Mouse (Mus musculus) right cerebral cortex, adult 18-20 months (tissue): ENCODE measurements around the gene Pnkd.
"Not testable (repeated sequence)": the region's sequence is repeated elsewhere in the genome, so short reads cannot be mapped to it uniquely, and the experiment has no call there.

Experiments
- DNase-seq: peaks from one replicate; pipeline ENCODE4 v3.0.0; 2022; ENCODE audit warnings: mixed read lengths

Pnkd gene

GRCm38 (mm10) chr1:74278988-74279387 lies 5.7 kb upstream of the Pnkd start:
- DNase-seq, result no peak

- no peak for DNase-seq
These were observed 4.0 kb upstream of the Pnkd start for GRCm38 (mm10) chr1:74280591-74281325.

DNA sequence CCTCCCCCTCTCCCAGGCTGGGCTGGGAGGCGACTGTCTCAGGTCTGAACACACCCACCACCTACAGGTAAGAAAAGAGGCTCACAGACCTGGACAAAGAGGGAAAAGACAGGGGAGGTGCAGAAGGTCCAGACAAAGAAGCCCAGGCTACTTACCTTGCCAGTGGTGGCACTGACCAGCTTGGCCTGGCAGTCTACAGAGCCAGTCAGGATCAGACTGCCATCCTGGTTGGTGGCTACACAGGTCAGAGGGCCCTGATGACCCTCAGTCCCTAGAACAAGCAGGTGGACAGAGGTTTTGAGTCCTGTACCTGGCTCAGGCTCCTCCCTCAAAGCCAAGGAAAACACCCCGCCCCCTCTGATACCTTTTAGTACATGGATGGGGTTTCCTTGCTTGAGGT lies 3.4 kb upstream of the Pnkd start:
- no peak for DNase-seq

DNA sequence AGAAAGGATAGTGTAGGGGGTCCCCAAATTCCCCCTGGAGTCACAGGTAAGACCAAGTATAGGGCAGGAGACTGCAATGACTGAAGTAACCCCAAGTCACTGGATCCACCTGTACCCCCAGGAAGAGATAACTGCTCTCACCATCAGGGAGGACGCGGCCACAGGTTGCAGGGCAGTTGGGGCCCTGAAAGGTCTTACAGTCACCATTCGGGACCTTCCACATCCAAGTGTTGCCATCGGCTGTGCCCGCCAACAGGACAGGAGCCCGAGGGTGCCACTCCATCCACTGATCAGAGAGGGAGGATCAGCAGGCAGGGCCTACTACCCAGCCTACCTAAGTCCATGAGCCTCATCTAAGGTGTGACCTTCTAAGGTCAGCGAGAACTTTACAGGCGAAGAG lies 2.8 kb upstream of the Pnkd start:
- DNase-seq, result no peak

- DNase-seq, result no peak
These were observed 1.7 kb upstream of the Pnkd start for GRCm38 (mm10) chr1:74282896-74283625.

DNA sequence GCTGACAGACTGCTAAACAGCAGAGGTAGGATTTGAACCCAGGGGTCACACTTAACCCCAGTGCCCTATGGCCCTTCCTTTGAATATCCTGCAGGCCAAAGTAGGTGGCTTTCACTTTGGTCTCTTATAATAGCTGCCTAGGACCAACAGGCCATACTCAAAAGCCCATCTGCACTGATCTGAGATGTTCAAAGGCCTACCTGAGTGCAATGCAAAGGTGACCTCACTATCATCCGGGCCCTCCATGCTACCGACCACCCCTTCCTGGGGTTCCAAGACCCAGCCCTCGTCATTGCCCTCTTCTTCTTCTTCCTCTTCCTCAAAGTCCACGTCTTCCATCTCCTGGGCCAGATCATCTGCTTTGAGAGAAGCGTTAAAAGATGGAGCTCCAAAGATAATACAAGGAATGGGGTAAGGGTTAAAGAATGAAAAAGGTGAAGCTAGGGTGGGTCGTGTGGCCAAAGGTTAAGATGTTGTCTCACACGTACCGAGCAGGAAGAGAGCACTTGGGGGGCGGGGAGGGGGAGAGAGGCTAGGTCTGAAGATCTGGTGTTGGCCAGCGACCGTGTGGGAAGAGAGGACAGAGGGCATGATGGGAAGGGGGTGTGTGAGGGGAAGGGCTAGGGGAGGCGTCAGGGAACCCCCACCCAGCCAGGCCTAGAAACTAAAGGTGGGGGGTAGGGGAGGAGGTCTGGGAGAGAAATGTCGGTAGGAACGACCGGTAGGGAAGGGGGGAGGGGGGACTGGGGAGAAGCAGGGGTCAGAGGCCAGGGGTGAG lies 855 bp upstream of the Pnkd start:
- DNase-seq, result peak; percentile 57

DNA sequence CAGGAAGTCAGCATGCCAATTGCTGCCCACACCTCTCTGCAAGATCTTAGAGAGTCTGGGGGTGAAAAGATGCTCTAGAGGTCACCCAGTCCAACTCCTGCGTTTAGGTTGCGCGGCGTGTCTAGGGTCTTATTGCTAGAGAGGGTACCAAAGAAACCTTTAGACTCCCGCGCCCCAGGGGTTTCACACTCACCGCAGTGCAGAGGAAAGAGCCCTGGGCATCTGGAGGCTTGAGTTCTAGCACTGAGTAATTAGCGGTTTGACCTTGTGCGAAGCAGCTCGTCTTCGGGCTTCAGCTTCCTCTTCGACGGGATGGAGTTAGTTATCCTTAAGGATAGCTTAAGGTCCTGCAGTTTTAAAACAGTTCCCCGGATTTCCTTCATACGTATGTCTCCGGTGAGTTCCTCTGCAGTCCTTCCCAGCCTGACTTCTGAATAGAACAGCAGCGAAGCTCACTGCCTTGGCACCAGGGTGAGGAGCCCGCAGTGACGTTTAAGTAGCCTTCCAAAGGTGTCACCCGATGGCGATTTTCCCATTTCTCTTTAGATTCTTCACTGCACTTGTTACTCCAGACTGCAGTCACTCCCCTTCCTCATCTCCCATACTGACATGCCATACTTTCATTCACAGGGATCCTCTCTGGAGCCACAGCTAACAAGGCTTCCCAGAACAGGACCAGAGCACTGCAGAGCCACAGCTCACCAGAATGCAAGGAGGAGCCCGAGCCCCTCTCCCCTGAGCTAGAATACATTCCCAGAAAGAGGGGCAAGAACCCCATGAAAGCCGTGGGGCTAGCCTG lies 681 bp downstream of the Pnkd start:
- no peak for DNase-seq

- DNase-seq, result not testable (repeated sequence)
These were observed 2.3 kb downstream of the Pnkd start for GRCm38 (mm10) chr1:74286869-74287607.

GRCm38 (mm10) chr1:74288327-74288726 lies 3.6 kb downstream of the Pnkd start:
- no peak for DNase-seq

GRCm38 (mm10) chr1:74289248-74289647 lies 4.5 kb downstream of the Pnkd start:
- DNase-seq, result no peak

DNA sequence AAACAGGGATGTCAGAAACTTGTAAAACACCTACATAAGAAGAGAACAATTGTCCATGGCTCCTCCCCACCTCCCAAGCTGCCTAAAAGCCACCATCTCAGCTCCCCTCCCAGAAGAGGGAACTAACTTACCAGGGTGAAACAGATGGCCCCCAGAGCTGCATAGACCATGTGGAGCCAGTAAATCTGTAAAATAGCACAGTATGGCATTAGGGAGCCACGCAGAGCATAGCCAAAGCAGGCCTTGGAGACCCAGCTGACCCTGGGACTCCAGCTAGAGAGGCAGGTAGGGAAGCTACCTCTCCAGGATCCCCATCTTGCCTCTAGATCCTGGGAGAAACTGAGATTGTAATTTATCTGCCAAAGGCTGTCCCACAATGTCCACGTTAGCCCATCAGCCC lies 5.0 kb downstream of the Pnkd start:
- no peak for DNase-seq

- no peak for DNase-seq
These were observed 5.4 kb downstream of the Pnkd start for GRCm38 (mm10) chr1:74290141-74290540.

- DNase-seq, result no peak
These were observed 7.7 kb downstream of the Pnkd start for GRCm38 (mm10) chr1:74292331-74293020.

DNA sequence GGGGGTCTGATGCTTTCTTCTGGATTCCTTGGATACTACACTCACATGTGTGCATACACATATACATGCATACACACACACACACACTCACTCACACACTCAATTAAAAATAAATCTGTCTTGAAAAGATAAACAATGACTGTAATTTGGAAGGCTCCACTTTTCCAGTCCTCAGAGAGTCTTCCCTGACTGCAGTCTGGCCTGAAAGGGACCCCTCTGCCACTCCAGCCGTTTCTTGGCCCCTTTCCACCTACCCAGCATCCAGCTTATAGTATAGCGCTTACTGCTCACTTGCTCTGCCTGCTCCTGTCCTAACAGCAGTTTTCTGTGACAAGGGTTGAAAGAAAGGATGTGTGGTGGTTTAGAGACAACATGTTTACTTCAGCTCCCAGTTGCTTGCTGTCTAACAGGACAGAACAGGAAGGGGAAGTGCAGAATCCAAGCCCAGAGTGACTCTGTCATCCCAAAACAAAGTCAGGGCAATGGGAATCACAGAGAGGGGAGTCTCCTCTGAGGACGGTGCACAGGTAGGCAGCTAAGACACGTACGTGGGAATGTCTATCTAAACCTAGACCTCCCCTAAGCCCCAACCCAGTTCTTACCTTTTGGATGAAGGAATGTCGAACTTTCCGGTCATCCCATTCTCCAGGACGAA lies 8.7 kb downstream of the Pnkd start:
- no peak for DNase-seq

- DNase-seq, result no peak
These were observed 9.4 kb downstream of the Pnkd start for GRCm38 (mm10) chr1:74294090-74294643.

DNA sequence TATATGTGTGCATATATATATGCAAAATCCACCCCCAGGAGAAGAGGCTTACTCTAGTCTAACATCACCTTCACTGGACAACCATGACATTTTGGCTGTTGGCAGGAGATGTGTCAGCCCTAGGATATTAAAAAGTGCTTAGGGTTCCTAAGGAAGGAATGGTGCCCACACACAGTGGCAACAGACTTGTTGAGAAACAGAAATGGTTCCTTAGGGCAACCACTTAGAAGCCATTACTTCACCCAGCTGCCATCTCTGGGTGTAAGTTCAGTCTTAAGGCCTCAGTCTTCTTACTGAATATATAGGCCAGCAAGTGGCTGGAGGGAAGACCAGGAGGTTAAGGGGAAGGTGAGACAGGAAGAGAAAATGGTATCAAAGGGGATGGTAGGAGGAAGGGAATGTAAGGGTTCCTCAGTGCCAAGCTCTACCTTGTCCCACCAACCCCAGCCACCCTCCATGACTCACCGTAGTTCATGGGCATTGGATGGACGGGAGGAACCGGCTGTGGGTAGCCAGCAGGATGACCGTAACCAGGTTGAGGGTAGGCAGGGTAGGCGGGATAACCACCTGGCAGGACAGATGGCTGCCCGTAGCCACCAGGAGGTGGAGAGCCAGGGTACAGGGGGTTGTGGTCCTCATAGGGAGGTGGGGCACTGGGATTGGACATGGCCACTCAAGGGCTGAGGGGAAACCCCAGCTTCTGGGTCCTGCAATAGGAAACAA lies 10.2 kb downstream of the Pnkd start:
- no peak for DNase-seq

GRCm38 (mm10) chr1:74295456-74296171 lies 10.9 kb downstream of the Pnkd start:
- peak; percentile 92 for DNase-seq

- DNase-seq, result no peak
These were observed 11.7 kb downstream of the Pnkd start for GRCm38 (mm10) chr1:74296477-74296876.

GRCm38 (mm10) chr1:74297269-74297668 lies 12.5 kb downstream of the Pnkd start:
- no peak for DNase-seq
